Mouse (Mus musculus) E14TG2a.4 (cell line): ENCODE measurements around the gene Zxdc.

Source experiments
- CTCF ChIP-seq: conservative IDR thresholded peaks from 2 replicates; pipeline ENCODE4 v1.5.1; 2014; ENCODE audit warnings: low read length
- POU5F1 ChIP-seq: IDR thresholded peaks from 2 replicates; pipeline ENCODE4 v1.6.1; 2014; ENCODE audit warnings: low read length, borderline replicate concordance

DNA sequence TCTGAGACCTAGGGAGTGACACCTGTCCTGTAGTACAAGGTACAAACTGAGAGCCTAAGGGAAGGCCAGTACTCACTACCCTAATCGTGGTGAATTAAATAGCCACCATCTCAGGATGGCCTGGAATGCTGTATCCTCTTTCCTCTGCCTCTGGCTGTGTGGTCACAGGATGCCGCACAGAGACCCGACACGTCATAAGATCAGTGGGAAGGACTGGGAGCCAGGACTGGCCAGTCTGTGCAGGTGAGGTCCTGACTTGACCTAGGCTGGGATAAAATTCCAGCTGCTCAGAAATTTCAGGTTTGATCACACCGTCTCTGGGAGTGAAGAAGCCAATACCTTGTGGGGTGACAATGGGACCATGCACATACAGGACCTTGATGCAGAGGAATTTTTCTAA, 82.2 kb downstream of the Zxdc start:
- TF ChIP-seq CTCF = no peak
- no peak for TF ChIP-seq POU5F1
